Mouse (Mus musculus): ENCODE data around the gene Ankrd16. TPM values are rescaled to one million over a fixed set of nuclear protein-coding genes. Genes with fewer than 3 reads are reported as not detected.

Ankrd16 gene
- total and polyA plus RNA-seq, 3 experiments: 22.4 to 23.0 (median 23.0) TPM

DNA sequence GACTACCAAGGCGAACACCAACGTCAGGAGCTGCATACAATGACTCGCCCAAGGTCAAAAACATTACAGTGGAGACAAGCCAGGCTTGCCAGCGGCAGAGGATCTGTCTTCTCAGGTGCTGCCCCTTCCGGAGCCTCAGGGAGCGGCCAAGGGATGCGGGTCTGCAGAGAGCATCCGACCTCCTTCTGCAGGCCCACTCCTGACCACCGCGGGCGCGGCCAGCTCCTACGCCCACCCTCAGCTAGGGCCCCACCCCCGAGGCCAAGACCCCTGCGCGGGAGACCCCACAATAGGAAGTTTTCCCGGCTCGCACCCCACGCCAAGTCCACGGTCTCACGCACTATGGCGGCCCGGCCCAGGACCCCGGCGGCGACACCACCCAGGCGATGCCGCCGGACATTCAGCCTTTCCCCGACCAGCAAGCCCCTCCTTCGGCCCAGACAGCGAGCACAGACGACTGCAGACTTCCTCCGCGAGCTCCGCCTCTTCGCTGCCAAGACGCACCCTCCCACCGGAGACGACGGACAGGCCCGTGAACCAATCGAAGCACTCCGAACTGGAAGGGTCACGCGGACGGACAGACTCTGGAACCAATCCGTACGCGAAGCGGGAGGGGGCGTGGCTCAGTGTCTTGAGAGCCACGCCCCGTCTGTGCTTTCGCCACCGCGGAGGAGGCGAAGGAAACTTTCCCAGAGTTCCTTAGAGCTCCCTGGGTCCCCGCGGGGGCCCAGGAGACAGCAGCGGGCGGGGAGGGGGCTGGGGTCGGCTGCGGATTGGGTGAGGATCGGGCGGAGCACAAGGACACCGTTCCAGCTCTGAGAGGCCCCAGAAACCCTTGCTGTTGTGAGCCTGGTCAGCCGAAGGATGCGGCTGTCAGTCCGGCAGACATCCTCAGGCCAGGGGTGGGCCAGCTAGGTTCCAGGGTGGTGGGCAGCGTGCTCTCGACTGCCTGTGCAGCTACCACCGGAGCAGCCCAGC is at the start of gene Ankrd16, which contains the start of gene Fbh1 (continued):
- TF ChIP-seq TCF12 (IDR thresholded peaks at IDR 0.05; ENCODE audit: low read depth, low read length): peak; percentile 58; the same call in 1 of the 2 replicates

GRCm38 (mm10) chr2:11729091-11729490 is 48.6 kb upstream of the Ankrd16 start:
- dilution Hi-C loops (cut with MboI; ENCODE audit: extremely low pct_ligation_motif_present, extremely low pct_unique_long_range_greater_than_20kb, low sequenced_read_pairs): no loop called here
- Histone ChIP-seq H3K9me3 (replicated peaks; ENCODE audit: low read length) (no peaks in the 10 kb centered on the region), H3K4me1 (ENCODE audit: control insufficient read depth in 1 of 2, insufficient read depth in 2 of 2) (no peaks in the 10 kb centered on the region), H3K36me3 (replicated peaks in 1 of 2; ENCODE audit: control insufficient read depth in 1 of 2, insufficient read depth in 1 of 2, low read length in 1 of 2) (peaks cover 20 to 66% of the 10 kb centered on the region in 2 experiments), H3K27ac (ENCODE audit: insufficient read depth, low read depth) (no peak overlapping the region), H3K4me3 (replicated peaks in 1 of 3; ENCODE audit: low read depth in 2 of 3, low read length in 2 of 3, poor library complexity in 1 of 3) (no peak overlapping the region), H3K4me2 (ENCODE audit: insufficient read depth, low read depth, poor library complexity, severe bottlenecking) (no peak overlapping the region), H3K27me3 (replicated peaks) (no peaks in the 10 kb centered on the region), H3K9ac (ENCODE audit: insufficient read depth, low read depth) (no peak overlapping the region), H3K79me2 (replicated peaks; ENCODE audit: control insufficient read depth, extremely low read depth, insufficient read depth, poor library complexity, severe bottlenecking) (no peaks in the 10 kb centered on the region)
- in situ Hi-C loops (cut with MboI; ENCODE audit: low pct_ligation_motif_present, low pct_unique_long_range_greater_than_20kb, low sequenced_read_pairs): no loop called here
- DNase-seq (ENCODE audit: extremely low read depth): no peak
- TF ChIP-seq MEF2A (IDR thresholded peaks at IDR 0.05; ENCODE audit: borderline replicate concordance, low read depth, low read length): no peak
- TF ChIP-seq TBP (conservative IDR thresholded peaks at IDR 0.05; ENCODE audit: low read depth, low read length): no peak
- TF ChIP-seq E2F4 (IDR thresholded peaks at IDR 0.05; ENCODE audit: insufficient replicate concordance, low read depth, low read length): no peak

DNA sequence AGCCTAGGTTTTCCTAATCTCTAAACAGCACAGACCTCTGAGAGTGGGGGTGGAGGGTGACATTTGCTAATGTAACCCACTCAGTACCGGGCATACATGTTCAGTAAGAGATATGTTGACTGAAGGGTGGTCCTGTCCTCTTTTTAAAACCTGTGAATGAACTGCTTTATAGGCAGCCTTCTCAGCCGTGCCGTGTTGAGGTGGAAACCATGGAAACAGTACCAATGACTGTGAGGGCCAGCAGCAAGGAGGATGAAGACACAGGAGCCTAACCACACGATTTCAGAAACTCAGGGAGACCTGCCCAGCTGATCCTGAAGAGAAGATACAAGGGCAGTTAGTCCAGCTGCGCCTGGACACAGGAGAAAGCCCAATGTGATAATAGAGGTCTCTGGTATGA is 44.7 kb upstream of the Ankrd16 start:
- no peak overlapping the region for H3K27ac ChIP-seq (ENCODE audit: insufficient read depth, low read depth)
- no peaks in the 10 kb centered on the region for H3K27me3 ChIP-seq (replicated peaks)
- H3K9ac ChIP-seq (ENCODE audit: insufficient read depth, low read depth): no peak overlapping the region
- in situ Hi-C loops (cut with MboI; ENCODE audit: low pct_ligation_motif_present, low pct_unique_long_range_greater_than_20kb, low sequenced_read_pairs) (no loop called here), dilution Hi-C loops (cut with MboI; ENCODE audit: extremely low pct_ligation_motif_present, extremely low pct_unique_long_range_greater_than_20kb, low sequenced_read_pairs) (no loop called here)
- H3K4me2 ChIP-seq (ENCODE audit: insufficient read depth, low read depth, poor library complexity, severe bottlenecking): no peak overlapping the region
- peaks cover 8 to 45% of the 10 kb centered on the region in 2 experiments for H3K36me3 ChIP-seq (replicated peaks in 1 of 2; ENCODE audit: control insufficient read depth in 1 of 2, insufficient read depth in 1 of 2, low read length in 1 of 2)
- no peak overlapping the region for H3K4me3 ChIP-seq (replicated peaks in 1 of 3; ENCODE audit: low read depth in 2 of 3, low read length in 2 of 3, poor library complexity in 1 of 3)
- no peaks in the 10 kb centered on the region for H3K9me3 ChIP-seq (replicated peaks; ENCODE audit: low read length)
- H3K79me2 ChIP-seq (replicated peaks; ENCODE audit: control insufficient read depth, extremely low read depth, insufficient read depth, poor library complexity, severe bottlenecking): no peaks in the 10 kb centered on the region
- no peak for TF ChIP-seq ELF1 (IDR thresholded peaks at IDR 0.05; ENCODE audit: low read depth, low read length)
- TF ChIP-seq NELFE (IDR thresholded peaks at IDR 0.05; ENCODE audit: low read depth, low read length): no peak
- no peak for TF ChIP-seq MAZ (IDR thresholded peaks at IDR 0.05; ENCODE audit: low read depth, low read length)
- no peak for TF ChIP-seq E2F4 (IDR thresholded peaks at IDR 0.05; ENCODE audit: insufficient replicate concordance, low read depth, low read length)
- TF ChIP-seq POLR2AphosphoS2 (IDR thresholded peaks at IDR 0.05; ENCODE audit: low read depth, low read length): no peak
- no peak for TF ChIP-seq GABPA (IDR thresholded peaks at IDR 0.05; ENCODE audit: insufficient replicate concordance, low read depth, low read length)
- no peak for TF ChIP-seq ZMIZ1 (IDR thresholded peaks at IDR 0.05; ENCODE audit: low read depth, low read length)
- TF ChIP-seq KAT2A (IDR thresholded peaks at IDR 0.05; ENCODE audit: insufficient replicate concordance, low read length): no peak
- TF ChIP-seq SIN3A (IDR thresholded peaks at IDR 0.05; ENCODE audit: low read length): no peak
- TF ChIP-seq JUN (IDR thresholded peaks at IDR 0.05; ENCODE audit: insufficient read depth, low read depth, low read length): no peak
- DNase-seq (ENCODE audit: extremely low read depth): no peak
- H3K4me1 ChIP-seq (ENCODE audit: control insufficient read depth in 1 of 2, insufficient read depth in 2 of 2): no peaks in the 10 kb centered on the region

All from CH12.LX (cell line).